8 mouse cellular contexts compared by ENCODE assay signal in the genomic region with DNA sequence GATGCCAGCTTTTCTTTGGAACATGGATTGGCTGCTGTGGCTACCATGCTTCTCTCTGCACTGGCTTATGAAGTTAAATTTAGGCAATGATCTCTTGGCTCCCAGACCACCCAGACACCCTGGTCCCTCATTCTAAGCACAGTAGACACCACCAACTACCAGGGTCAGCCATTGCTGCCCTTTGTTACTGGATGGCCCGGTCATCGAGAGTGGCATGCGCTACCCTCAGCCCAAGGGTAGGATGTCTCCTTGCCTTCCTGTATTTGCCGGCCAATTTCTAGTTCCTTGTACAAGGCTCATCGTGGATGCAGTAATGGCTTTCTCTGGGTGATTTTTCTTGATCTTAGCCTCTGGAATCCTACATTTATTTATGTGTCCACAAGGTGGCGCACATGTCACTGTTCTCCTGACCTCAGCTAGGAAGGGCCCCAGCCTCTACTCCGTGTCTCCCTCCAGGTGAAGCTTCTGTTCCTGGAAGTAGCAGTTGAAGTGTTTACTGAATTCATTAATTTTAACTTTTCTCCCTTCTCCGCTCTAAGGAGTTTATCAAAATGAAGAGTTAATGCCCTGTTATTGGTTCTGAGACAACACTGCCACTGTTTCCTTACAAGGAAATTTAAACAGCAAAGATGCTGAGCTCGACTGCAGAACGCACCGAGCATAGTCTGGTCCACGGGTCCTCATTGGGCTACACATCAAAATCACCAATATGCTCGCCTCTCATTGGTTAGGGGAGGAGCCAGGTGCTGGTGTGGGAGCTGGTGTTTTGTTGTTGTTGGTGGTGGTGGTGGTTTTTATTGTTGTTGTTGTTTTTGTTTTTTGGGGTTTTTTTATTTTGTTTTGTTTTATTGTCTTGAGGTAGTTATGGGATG.
A peak's percentile ranks its signal among the peaks of the same experiment; 100 is the strongest.
DNase-seq lines count a peak whose midpoint lies in the region; ATAC-seq and TF ChIP-seq lines count a peak whose summit lies in the region.

No protein-coding gene starts in this region.

- ATAC-seq in forebrain, embryonic 12.5 days (ENCODE audit: low FRiP score): peak; percentile 72; the same call in 1 of the 2 replicates
- ATAC-seq in intestine, embryonic 16.5 days: peak; percentile 78
- ATAC-seq in liver, embryonic 13.5 days (ENCODE audit: low read depth): no peak
- peak; percentile 69; the same call in 1 of the 2 replicates for ATAC-seq in neural tube, embryonic 13.5 days (ENCODE audit: low read depth)

- no peak for TF ChIP-seq EP300 in ES-Bruce4 (IDR thresholded peaks at IDR 0.05; ENCODE audit: insufficient read depth, low read depth, low read length)

- no peak overlapping the region for H3K9ac ChIP-seq in ES-Bruce4 (ENCODE audit: low read depth, poor library complexity, severe bottlenecking)
- H3K9ac ChIP-seq in forebrain, embryonic 12.5 days: no peak overlapping the region
- H3K9ac ChIP-seq in intestine, embryonic 16.5 days (ENCODE audit: low read depth, low read length): no peak overlapping the region
- H3K9ac ChIP-seq in liver, embryonic 13.5 days: no peak overlapping the region
- no peak overlapping the region for H3K9ac ChIP-seq in neural tube, embryonic 13.5 days

- H3K9me3 ChIP-seq in ES-Bruce4 (replicated peaks; ENCODE audit: control insufficient read depth, insufficient read depth, low read length, poor library complexity, severe bottlenecking): no peaks in the 10 kb centered on the region
- H3K9me3 ChIP-seq in forebrain, embryonic 12.5 days: no peaks in the 10 kb centered on the region
- no peaks in the 10 kb centered on the region for H3K9me3 ChIP-seq in intestine, embryonic 16.5 days (ENCODE audit: control insufficient read depth, low read length)
- H3K9me3 ChIP-seq in liver, embryonic 13.5 days (replicated peaks): no peaks in the 10 kb centered on the region
- no peaks in the 10 kb centered on the region for H3K9me3 ChIP-seq in neural tube, embryonic 13.5 days

- no peaks in the 10 kb centered on the region for H3K4me1 ChIP-seq in ES-Bruce4 (ENCODE audit: control insufficient read depth, insufficient read depth, low read length)
- H3K4me1 ChIP-seq in forebrain, embryonic 12.5 days: no peaks in the 10 kb centered on the region
- H3K4me1 ChIP-seq in intestine, embryonic 16.5 days (ENCODE audit: control insufficient read depth, insufficient read depth, low read length): no peaks in the 10 kb centered on the region
- H3K4me1 ChIP-seq in liver, embryonic 13.5 days (replicated peaks): no peaks in the 10 kb centered on the region
- H3K4me1 ChIP-seq in neural tube, embryonic 13.5 days (replicated peaks): 0 out of 2 replicates have a peak, but pooled peaks cover 2% of the 10 kb centered on the region

- H3K27me3 ChIP-seq in ES-Bruce4 (ENCODE audit: control insufficient read depth, insufficient read depth, low read length, poor library complexity, severe bottlenecking): no peaks in the 10 kb centered on the region
- H3K27me3 ChIP-seq in forebrain, embryonic 12.5 days: no peaks in the 10 kb centered on the region
- no peaks in the 10 kb centered on the region for H3K27me3 ChIP-seq in intestine, embryonic 16.5 days (replicated peaks; ENCODE audit: control insufficient read depth, insufficient read depth, low read length)
- H3K27me3 ChIP-seq in liver, embryonic 13.5 days: no peaks in the 10 kb centered on the region
- no peaks in the 10 kb centered on the region for H3K27me3 ChIP-seq in neural tube, embryonic 13.5 days

- no peak for TF ChIP-seq POLR2A in ES-Bruce4 (IDR thresholded peaks at IDR 0.05; ENCODE audit: insufficient read depth, low read length)

- DNase-seq in A20 (ENCODE audit: low read depth, low spot score): peak; percentile 86
- peak; percentile 53 for DNase-seq in c-Kit-positive CD71-positive TER-119-positive erythroid progenitor cells, embryonic 14.5 days (ENCODE audit: low spot score)
- peak; percentile 11 for DNase-seq in liver, embryonic 13.5 days
- DNase-seq in yolk sac, embryonic 10.5 days (ENCODE audit: low spot score): peak; percentile 28

- TF ChIP-seq CTCF in ES-Bruce4 (IDR thresholded peaks at IDR 0.05; ENCODE audit: low read depth, low read length): peak; percentile 75

- no peak overlapping the region for H3K4me3 ChIP-seq in ES-Bruce4 (ENCODE audit: low read depth, low read length)
- H3K4me3 ChIP-seq in forebrain, embryonic 12.5 days (replicated peaks): no peak overlapping the region
- H3K4me3 ChIP-seq in intestine, embryonic 16.5 days (ENCODE audit: low read length): no peak overlapping the region
- H3K4me3 ChIP-seq in liver, embryonic 13.5 days (replicated peaks): no peak overlapping the region
- H3K4me3 ChIP-seq in neural tube, embryonic 13.5 days: no peak overlapping the region

- H3K4me2 ChIP-seq in forebrain, embryonic 12.5 days: no peak overlapping the region
- H3K4me2 ChIP-seq in intestine, embryonic 16.5 days (ENCODE audit: low read depth, low read length): no peak overlapping the region
- no peak overlapping the region for H3K4me2 ChIP-seq in liver, embryonic 13.5 days
- no peak overlapping the region for H3K4me2 ChIP-seq in neural tube, embryonic 13.5 days

- 42% methylated on average over 13 of the region's 13 CpGs for WGBS in forebrain, embryonic 12.5 days
- 36% methylated on average over 13 of the region's 13 CpGs for WGBS in intestine, embryonic 16.5 days
- WGBS in liver, embryonic 13.5 days (ENCODE audit: insufficient replicate concordance): 33% methylated on average over 13 of the region's 13 CpGs
- WGBS in neural tube, embryonic 13.5 days: 40% methylated on average over 13 of the region's 13 CpGs

- no peaks in the 10 kb centered on the region for H3K36me3 ChIP-seq in ES-Bruce4 (ENCODE audit: control insufficient read depth, insufficient read depth, low read length, poor library complexity, severe bottlenecking)
- H3K36me3 ChIP-seq in forebrain, embryonic 12.5 days (replicated peaks): no peaks in the 10 kb centered on the region
- no peaks in the 10 kb centered on the region for H3K36me3 ChIP-seq in intestine, embryonic 16.5 days (ENCODE audit: control insufficient read depth, insufficient read depth, low read length)
- no peaks in the 10 kb centered on the region for H3K36me3 ChIP-seq in liver, embryonic 13.5 days
- no peaks in the 10 kb centered on the region for H3K36me3 ChIP-seq in neural tube, embryonic 13.5 days

- no peak overlapping the region for H3K27ac ChIP-seq in ES-Bruce4 (ENCODE audit: insufficient read depth, low read length)
- no peak overlapping the region for H3K27ac ChIP-seq in forebrain, embryonic 12.5 days
- no peak overlapping the region for H3K27ac ChIP-seq in intestine, embryonic 16.5 days (ENCODE audit: low read length)
- H3K27ac ChIP-seq in liver, embryonic 13.5 days: no peak overlapping the region
- H3K27ac ChIP-seq in neural tube, embryonic 13.5 days (replicated peaks): no peak overlapping the region

Comparison
In these comparisons a context has a peak if more than half of its experiments do, and no peak if none do; other contexts are left out.
1. DNase-seq: peak in every context shown above with its lines; median percentile 86 in A20; 53 in c-Kit-positive CD71-positive TER-119-positive erythroid progenitor cells, embryonic 14.5 days; 28 in yolk sac, embryonic 10.5 days; 11 in liver, embryonic 13.5 days.